Mouse (Mus musculus) urinary bladder, adult 2 months (tissue): ENCODE data around the gene Chrna1. TPM values are rescaled to one million over a fixed set of nuclear protein-coding genes. Genes with fewer than 3 reads are reported as not detected.

ENCODE experiments used
- DNase-seq: peaks from one replicate; pipeline ENCODE4 v3.0.0; 2022; ENCODE audit warnings: low spot score
- polyA plus RNA-seq: library from polyadenylated mRNA; depleted of rRNA; stranded (reverse); fragments of >200 nt; gene quantifications from 2 replicates; pipeline ENCODE4 v1.2.3, GENCODE M21; 2012; rRNA removed

Gene Chrna1
- polyA plus RNA-seq: 0.01 TPM in 1 of 2 replicates, not detected in the other

- no peak for DNase-seq
Measured at GRCm38 (mm10) chr2:73580166-73580565, at the start of gene Chrna1. Gene Chrna1 (minus strand): TSS chr2:73580338.

- no peak for DNase-seq
Measured at GRCm38 (mm10) chr2:73618486-73619052, 38.4 kb upstream of the Chrna1 start.

- no peak for DNase-seq
Measured at GRCm38 (mm10) chr2:73616434-73617057, 36.4 kb upstream of the Chrna1 start.

GRCm38 (mm10) chr2:73615456-73615855 is 35.3 kb upstream of the Chrna1 start:
- no peak for DNase-seq

GRCm38 (mm10) chr2:73614303-73614702 is 34.2 kb upstream of the Chrna1 start:
- DNase-seq: no peak

GRCm38 (mm10) chr2:73612941-73613340 is 32.8 kb upstream of the Chrna1 start:
- DNase-seq: no peak

GRCm38 (mm10) chr2:73612367-73612914 is 32.3 kb upstream of the Chrna1 start:
- no peak for DNase-seq

- no peak for DNase-seq
Measured at GRCm38 (mm10) chr2:73611798-73612197, 31.7 kb upstream of the Chrna1 start.

- no peak for DNase-seq
Measured at GRCm38 (mm10) chr2:73609724-73610210, 29.6 kb upstream of the Chrna1 start.

GRCm38 (mm10) chr2:73609067-73609723 is 29.1 kb upstream of the Chrna1 start:
- DNase-seq: no peak

GRCm38 (mm10) chr2:73608391-73608790 is 28.3 kb upstream of the Chrna1 start:
- DNase-seq: no peak

GRCm38 (mm10) chr2:73607609-73608008 is 27.5 kb upstream of the Chrna1 start:
- DNase-seq: no peak

GRCm38 (mm10) chr2:73607146-73607545 is 27.0 kb upstream of the Chrna1 start:
- no peak for DNase-seq

- DNase-seq: no peak
Measured at GRCm38 (mm10) chr2:73606616-73607015, 26.5 kb upstream of the Chrna1 start.

- no peak for DNase-seq
Measured at GRCm38 (mm10) chr2:73605077-73605476, 24.9 kb upstream of the Chrna1 start.

GRCm38 (mm10) chr2:73604579-73604978 is 24.4 kb upstream of the Chrna1 start:
- DNase-seq: no peak

- DNase-seq: no peak
Measured at GRCm38 (mm10) chr2:73600650-73601049, 20.5 kb upstream of the Chrna1 start.

GRCm38 (mm10) chr2:73597772-73598171 is 17.6 kb upstream of the Chrna1 start:
- DNase-seq: no peak

- DNase-seq: no peak
Measured at GRCm38 (mm10) chr2:73596786-73597185, 16.6 kb upstream of the Chrna1 start.

GRCm38 (mm10) chr2:73596326-73596725 is 16.2 kb upstream of the Chrna1 start:
- DNase-seq: no peak

GRCm38 (mm10) chr2:73593101-73593439 is 12.9 kb upstream of the Chrna1 start:
- DNase-seq: no peak

- DNase-seq: no peak
Measured at GRCm38 (mm10) chr2:73592231-73593100, 12.3 kb upstream of the Chrna1 start.
